Mouse (Mus musculus) ES-Bruce4 (cell line): ENCODE results near the gene Hps6. TPM values are rescaled to one million over a fixed set of nuclear protein-coding genes. Genes with fewer than 3 reads are reported as not detected.

ENCODE experiments used
- H3K27ac ChIP-seq: 2 replicates; pipeline ENCODE4 v1.5.1; 2012; ENCODE audit warnings: low read length, inconsistent platforms; ENCODE audit not compliant: insufficient read depth
- H3K27me3 ChIP-seq: 2 replicates; pipeline ENCODE4 v1.6.1; 2012; ENCODE audit warnings: mild to moderate bottlenecking, low read length, inconsistent platforms; ENCODE audit not compliant: control insufficient read depth, poor library complexity, insufficient read depth, severe bottlenecking
- H3K36me3 ChIP-seq: 2 replicates; pipeline ENCODE4 v1.6.1; 2012; ENCODE audit warnings: inconsistent platforms, mild to moderate bottlenecking, low read length, moderate library complexity; ENCODE audit not compliant: control insufficient read depth, poor library complexity, insufficient read depth, severe bottlenecking
- H3K4me1 ChIP-seq: one replicate; pipeline ENCODE4 v1.8.1; 2011; ENCODE audit warnings: low read length; ENCODE audit not compliant: control insufficient read depth, insufficient read depth
- H3K4me3 ChIP-seq: 2 replicates; pipeline ENCODE4 v1.5.1; 2011; ENCODE audit warnings: low read depth, mild to moderate bottlenecking, low read length
- H3K9ac ChIP-seq: 2 replicates; pipeline ENCODE4 v1.6.1; 2012; ENCODE audit warnings: low read depth, mild to moderate bottlenecking, inconsistent platforms; ENCODE audit not compliant: poor library complexity, severe bottlenecking
- H3K9me3 ChIP-seq: replicated peaks from 2 replicates; pipeline ENCODE4 v1.6.1; 2012; ENCODE audit warnings: mild to moderate bottlenecking, low read length, inconsistent platforms; ENCODE audit not compliant: control insufficient read depth, poor library complexity, insufficient read depth, severe bottlenecking
- CTCF ChIP-seq: IDR thresholded peaks from one replicate; pipeline ENCODE4 v1.8.1; 2011; ENCODE audit warnings: low read depth, low read length
- EP300 ChIP-seq: IDR thresholded peaks from 2 replicates; pipeline ENCODE4 v1.6.1; 2011; ENCODE audit warnings: low read depth, low read length; ENCODE audit not compliant: insufficient read depth
- POLR2A ChIP-seq: IDR thresholded peaks from one replicate; pipeline ENCODE4 v1.8.1; 2011; ENCODE audit warnings: low read length; ENCODE audit not compliant: insufficient read depth
- polyA plus RNA-seq: library from polyadenylated mRNA; stranded (reverse); fragments of >200 nt; gene quantifications from 2 replicates; pipeline ENCODE4 v1.2.4, GENCODE M21; 2011; ENCODE audit warnings: low read depth; ENCODE audit not compliant: missing spikeins, insufficient read depth, insufficient read length

Hps6 gene
- polyA plus RNA-seq, 1 experiment = 3.1 TPM

- Histone ChIP-seq H3K27me3 (no peaks in the 10 kb centered on the region), H3K4me3 (no peak overlapping the region), H3K4me1 (peaks cover 4% of the 10 kb centered on the region), H3K36me3 (peaks cover 42% of the 10 kb centered on the region), H3K9ac (no peak overlapping the region), H3K27ac (no peak overlapping the region), H3K9me3 (no peaks in the 10 kb centered on the region)
- TF ChIP-seq EP300 (no peak), CTCF (no peak), POLR2A (no peak)
Observed at GRCm38 (mm10) chr19:46032731-46033510, 29.6 kb downstream of the Hps6 start.

DNA sequence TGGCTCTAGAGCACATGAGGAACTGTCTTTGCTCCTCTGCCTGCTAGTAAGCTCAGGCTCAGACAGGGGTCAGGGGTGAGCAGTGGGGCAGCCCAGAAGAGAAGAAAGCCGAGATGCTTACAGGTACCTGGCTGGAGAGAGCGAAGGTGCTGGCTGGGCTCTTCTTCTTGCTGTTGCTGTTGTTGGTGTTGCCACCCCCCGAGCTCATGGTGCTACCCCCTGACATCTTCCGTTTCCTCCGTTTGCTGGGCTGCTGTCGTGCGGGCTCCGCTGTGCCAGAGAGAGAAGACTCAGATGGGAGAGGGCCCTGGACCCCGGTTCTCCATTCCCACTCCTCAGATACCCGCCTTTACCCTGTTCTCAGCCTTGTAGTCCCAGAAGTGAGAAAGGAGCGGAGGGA lies 30.6 kb downstream of the Hps6 start:
- Histone ChIP-seq H3K9me3 (no peaks in the 10 kb centered on the region), H3K27ac (no peak overlapping the region), H3K9ac (no peak overlapping the region), H3K36me3 (peaks cover 42% of the 10 kb centered on the region), H3K4me3 (no peak overlapping the region), H3K4me1 (peaks cover 4% of the 10 kb centered on the region), H3K27me3 (no peaks in the 10 kb centered on the region)
- no peak for TF ChIP-seq EP300
- no peak for TF ChIP-seq POLR2A
- no peak for TF ChIP-seq CTCF

DNA sequence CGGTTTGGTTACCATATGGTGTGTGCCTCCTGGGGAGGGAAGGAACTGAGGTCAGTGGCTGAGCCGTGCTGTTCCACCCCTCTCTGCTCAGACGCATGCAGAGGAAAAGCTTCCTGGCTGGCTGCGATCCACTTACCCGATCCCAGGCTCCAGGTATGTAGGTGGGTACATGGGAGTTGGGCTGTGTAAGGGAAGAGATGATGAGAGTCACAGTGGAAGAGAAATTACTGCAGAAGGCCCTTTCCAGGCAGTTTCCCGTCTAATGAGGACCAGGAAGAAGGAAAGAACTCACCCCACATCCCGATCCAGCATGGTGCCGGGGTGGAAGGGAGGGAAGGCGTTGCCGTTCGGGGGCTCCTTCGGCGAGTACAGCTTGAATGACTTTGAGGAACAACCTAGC lies 32.7 kb downstream of the Hps6 start:
- Histone ChIP-seq H3K4me3 (no peak overlapping the region), H3K36me3 (peaks cover 42% of the 10 kb centered on the region), H3K9ac (peak overlapping the region; percentile 38; the same call in 1 of the 2 replicates), H3K9me3 (no peaks in the 10 kb centered on the region), H3K27ac (no peak overlapping the region), H3K27me3 (no peaks in the 10 kb centered on the region), H3K4me1 (peaks cover 4% of the 10 kb centered on the region)
- TF ChIP-seq EP300 (no peak), POLR2A (no peak), CTCF (no peak)

GRCm38 (mm10) chr19:46036477-46037242 lies 33.4 kb downstream of the Hps6 start:
- H3K27me3 ChIP-seq = no peaks in the 10 kb centered on the region
- TF ChIP-seq EP300 (no peak), CTCF (peak; percentile 52)
- H3K4me1 ChIP-seq = peaks cover 7% of the 10 kb centered on the region
- peak overlapping the region; percentile 72 for H3K4me3 ChIP-seq
- peak overlapping the region; percentile 98 for H3K27ac ChIP-seq
- peaks cover 42% of the 10 kb centered on the region for H3K36me3 ChIP-seq
- no peaks in the 10 kb centered on the region for H3K9me3 ChIP-seq
- peak overlapping the region; percentile 38 for H3K9ac ChIP-seq

DNA sequence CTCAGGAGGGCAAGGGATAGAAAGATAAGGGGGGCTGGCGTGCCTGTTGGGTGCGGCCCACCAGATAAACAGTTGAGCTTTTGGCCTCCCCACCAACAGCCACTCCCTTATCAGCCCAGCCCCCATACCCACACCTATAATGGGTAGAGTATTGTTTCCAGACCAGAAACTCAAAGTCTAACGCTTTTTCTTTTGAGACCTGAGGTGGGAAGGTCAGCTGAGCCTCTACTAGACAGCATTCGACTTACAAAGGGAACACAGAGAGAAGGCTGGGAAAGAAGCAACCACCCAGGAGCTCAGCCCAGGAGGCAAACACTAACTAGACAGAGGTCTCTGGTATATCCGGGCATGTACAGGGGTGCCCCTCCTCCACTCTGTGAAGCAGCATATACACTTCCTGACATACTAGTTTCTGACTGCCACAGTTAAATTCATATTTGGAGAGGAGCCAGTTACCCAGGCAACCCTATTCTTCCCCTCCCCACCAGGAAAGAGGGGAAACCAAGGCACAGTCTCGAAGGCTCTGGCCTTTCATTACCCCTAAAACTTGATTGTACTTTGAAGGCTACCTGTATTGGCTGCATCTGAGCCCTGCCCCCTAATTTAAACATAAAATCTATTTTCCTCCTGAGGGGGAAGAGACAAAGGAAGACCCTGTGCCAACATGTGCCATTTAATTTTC lies 34.1 kb downstream of the Hps6 start:
- peak; percentile 80 for TF ChIP-seq EP300
- TF ChIP-seq CTCF = no peak
- H3K27me3 ChIP-seq = no peaks in the 10 kb centered on the region
- peak overlapping the region; percentile 98 for H3K27ac ChIP-seq
- no peaks in the 10 kb centered on the region for H3K9me3 ChIP-seq
- peak overlapping the region; percentile 79 for H3K9ac ChIP-seq
- peaks cover 39% of the 10 kb centered on the region for H3K36me3 ChIP-seq
- H3K4me1 ChIP-seq = peaks cover 7% of the 10 kb centered on the region
- H3K4me3 ChIP-seq = peak overlapping the region; percentile 46
